Mouse (Mus musculus): Measurements from ENCODE around the gene Ucp1.
A peak's percentile ranks its signal among the peaks of the same experiment; 100 is the strongest.
"Not testable (repeated sequence)": the region's sequence is repeated elsewhere in the genome, so short reads cannot be mapped to it uniquely, and the experiment has no call there.

Ucp1 gene

GRCm38 (mm10) chr8:83290176-83290575 is at the start of gene Ucp1:
Gene Ucp1, plus strand, starts transcription at chr8:83290352.
- no peak for DNase-seq (ENCODE audit: low read depth)

- DNase-seq (ENCODE audit: low read depth) = no peak
Observed at GRCm38 (mm10) chr8:83244151-83244550, 46.0 kb upstream of the Ucp1 start.

DNA sequence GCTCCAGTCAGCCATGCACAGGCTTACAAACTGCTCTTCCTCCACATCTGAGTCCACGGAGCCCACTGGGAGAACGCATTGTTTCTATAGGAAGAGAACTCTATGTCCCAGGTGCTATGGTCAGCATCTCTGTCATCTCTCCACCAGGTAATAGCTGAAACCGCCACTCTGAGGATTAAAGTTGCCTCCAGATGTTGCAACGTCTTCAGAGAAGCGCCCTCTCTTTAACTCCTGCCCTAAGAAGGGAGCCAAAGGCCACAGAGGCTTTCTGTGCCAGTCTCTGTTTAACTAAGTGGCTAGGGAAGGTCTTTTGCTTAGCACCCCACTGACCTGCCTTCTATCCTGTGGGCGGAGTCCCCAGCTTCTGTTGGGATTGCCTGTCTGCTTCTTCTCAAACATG is 39.3 kb upstream of the Ucp1 start:
- DNase-seq (ENCODE audit: low read depth) = no peak

- DNase-seq (ENCODE audit: low read depth) = no peak
Observed at GRCm38 (mm10) chr8:83251362-83252246, 38.5 kb upstream of the Ucp1 start.

DNA sequence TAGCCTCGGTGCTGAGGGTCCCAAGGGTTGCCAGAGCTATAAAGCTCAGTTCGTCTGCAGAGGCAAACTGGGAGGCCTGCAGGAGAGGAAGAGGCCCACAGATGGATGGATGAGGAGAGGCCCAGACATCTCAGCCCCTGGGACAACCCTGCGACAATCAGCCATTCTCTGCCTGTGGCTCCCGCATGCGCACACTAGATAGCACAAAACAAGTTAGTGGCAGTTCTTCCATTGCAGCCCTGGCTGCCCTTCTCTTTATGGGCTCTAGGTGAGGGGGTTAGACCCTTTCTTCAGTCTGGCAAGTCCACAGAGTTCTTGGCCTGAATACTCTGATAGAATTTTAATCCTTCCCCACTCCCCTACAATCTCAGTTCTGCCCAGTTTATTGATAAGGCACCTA is 37.4 kb upstream of the Ucp1 start:
- no peak for DNase-seq (ENCODE audit: low read depth)

GRCm38 (mm10) chr8:83257631-83258030 is 32.5 kb upstream of the Ucp1 start:
- no peak for DNase-seq (ENCODE audit: low read depth)

- peak; percentile 41 for DNase-seq (ENCODE audit: low read depth)
Observed at GRCm38 (mm10) chr8:83260418-83261215, 29.5 kb upstream of the Ucp1 start.

GRCm38 (mm10) chr8:83271172-83271571 is 19.0 kb upstream of the Ucp1 start:
- no peak for DNase-seq (ENCODE audit: low read depth)

DNA sequence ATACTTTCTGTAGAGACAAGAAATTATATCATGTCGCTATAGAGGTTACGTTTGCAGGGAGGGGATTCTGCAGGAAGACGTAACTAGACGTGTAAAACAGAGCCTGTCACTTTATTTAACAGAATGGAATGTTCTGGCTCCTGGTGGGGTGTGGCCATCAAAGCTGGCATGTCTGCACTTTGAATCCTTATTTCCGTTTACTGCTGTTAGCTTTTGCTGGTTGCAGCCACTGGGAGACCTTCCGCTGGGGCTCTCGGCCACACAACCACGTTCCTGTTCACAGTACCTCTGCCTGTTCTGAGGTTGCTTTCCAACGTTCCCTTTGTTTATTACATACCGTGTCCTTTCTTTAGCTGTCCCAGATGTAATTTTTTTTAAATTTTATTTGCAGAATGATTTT is 17.7 kb upstream of the Ucp1 start:
- DNase-seq (ENCODE audit: low read depth) = no peak

GRCm38 (mm10) chr8:83274470-83274869 is 15.7 kb upstream of the Ucp1 start:
- DNase-seq (ENCODE audit: low read depth) = no peak

DNA sequence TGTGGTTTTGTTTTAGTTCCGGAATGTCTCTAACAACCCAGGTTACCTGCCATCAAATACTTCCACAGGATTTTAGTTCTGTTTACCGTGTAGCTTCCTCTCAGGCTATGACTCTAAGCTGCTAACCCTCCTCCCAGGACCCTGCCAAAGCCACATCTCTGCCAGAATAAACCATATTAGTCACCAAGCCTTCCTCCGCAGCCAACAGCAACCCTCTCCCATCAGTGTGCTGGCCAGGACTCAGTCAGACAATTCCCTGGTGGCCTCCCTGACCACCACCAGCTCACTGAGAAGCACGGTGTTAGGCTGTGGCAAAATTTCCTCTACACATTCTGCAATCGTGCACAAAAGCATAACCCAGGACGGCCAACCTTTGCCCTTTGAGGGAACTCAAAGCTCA is 11.7 kb upstream of the Ucp1 start:
- no peak for DNase-seq (ENCODE audit: low read depth)

DNA sequence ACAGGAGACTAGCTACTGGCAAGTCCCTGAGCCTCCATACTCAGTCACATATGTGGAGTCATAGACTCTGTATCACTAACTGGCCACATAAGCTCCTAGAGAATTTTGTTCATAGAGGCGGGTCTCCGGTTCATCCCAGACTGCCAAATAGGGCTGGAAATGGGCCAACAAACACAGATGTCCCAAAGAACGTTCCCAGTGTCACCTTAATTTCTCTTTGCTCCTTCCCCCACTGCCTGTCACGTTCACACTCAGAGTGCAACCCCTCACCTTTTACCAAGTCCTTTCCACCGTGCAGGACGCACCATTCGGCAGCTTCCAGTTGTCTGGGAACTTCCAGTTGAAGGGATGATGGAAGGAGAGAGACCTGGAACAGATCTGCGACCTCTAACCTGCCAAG is 4.8 kb upstream of the Ucp1 start:
- DNase-seq (ENCODE audit: low read depth) = no peak

- no peak for DNase-seq (ENCODE audit: low read depth)
Observed at GRCm38 (mm10) chr8:83297375-83297774, 7.2 kb downstream of the Ucp1 start.

GRCm38 (mm10) chr8:83300135-83300534 is 10.0 kb downstream of the Ucp1 start:
- DNase-seq (ENCODE audit: low read depth) = peak; percentile 3

- no peak for DNase-seq (ENCODE audit: low read depth)
Observed at GRCm38 (mm10) chr8:83304946-83305345, 14.8 kb downstream of the Ucp1 start.

DNA sequence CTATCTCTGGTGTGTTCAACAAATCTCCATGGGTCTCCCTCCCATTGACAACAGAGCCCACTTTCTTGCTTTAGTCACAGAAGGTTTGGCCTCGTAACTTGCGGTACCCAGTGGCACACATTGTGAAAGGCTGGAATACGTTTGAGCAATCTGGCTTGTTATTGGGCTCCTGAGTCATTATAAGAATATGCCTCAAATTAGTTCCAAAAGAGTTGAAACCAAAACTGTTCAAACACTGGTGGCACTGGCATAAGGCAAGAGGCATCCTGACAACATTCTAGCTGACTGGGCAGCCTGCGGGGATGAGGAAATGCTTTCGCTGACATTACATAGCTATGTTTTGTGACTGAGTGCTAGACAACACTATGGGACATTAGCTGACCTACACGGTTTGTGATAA is 19.7 kb downstream of the Ucp1 start:
- no peak for DNase-seq (ENCODE audit: low read depth)

- not testable (repeated sequence) for DNase-seq (ENCODE audit: low read depth)
Observed at GRCm38 (mm10) chr8:83315084-83315483, 24.9 kb downstream of the Ucp1 start.

DNA sequence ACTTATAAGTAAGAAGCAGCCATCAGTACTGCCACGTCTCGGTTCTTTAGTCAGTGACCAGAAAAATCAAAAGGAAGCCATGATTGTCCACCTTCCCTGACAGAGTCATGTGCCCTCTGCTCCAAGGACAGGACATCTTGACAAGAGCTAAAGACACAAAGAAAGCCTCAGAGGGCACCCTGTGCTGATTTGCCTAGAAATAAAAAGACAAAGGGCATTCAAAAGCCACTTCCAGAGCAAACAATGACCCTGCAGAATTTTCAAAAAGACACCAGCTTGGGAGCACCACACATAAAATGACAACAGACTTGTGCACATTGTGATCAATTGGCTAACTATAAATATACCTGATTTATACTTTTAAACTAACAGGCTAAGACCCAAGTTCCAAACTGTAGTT is 25.5 kb downstream of the Ucp1 start:
- DNase-seq (ENCODE audit: low read depth) = no peak

DNA sequence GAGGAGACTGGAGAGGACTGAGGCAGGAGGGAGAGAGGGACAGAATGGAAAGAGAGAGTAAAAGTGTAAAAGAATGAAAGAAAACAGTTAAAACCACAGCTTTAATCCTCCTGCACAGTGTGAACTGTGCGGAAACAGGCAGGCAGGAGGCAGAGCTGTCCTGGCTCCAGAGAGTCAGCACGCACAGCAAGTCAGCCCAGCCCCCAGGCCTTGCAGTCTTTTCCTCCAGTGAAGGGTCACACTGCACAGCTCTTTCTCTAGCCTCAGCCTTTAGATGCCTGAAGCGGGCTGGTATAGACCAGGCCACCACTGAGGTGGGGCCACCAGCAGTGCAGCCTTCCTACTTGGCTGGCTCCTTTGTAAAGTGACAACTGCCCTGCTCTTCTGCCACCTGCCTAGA is 30.4 kb downstream of the Ucp1 start:
- DNase-seq (ENCODE audit: low read depth) = no peak

DNA sequence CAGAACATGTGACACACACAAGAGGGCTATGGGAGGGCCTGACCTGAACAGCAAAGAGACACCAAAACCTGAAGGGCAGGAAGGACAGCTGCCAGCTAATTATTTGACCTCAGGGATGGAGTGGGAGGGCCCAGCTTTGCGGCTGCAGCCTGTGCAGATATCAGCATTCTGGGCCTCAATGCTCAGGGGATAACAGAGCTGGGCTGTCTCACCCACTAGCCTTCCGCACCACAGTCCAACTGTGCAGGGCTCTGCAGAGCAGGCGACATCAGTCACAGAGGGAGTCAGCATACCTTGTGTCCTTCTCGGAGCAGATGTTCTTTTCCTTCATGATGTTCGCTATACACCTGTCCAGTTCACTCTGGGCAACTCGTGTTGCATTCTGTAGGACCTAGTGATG is 32.2 kb downstream of the Ucp1 start:
- DNase-seq (ENCODE audit: low read depth) = no peak

- DNase-seq (ENCODE audit: low read depth) = peak; percentile 15
Observed at GRCm38 (mm10) chr8:83323056-83323455, 32.9 kb downstream of the Ucp1 start.

DNA sequence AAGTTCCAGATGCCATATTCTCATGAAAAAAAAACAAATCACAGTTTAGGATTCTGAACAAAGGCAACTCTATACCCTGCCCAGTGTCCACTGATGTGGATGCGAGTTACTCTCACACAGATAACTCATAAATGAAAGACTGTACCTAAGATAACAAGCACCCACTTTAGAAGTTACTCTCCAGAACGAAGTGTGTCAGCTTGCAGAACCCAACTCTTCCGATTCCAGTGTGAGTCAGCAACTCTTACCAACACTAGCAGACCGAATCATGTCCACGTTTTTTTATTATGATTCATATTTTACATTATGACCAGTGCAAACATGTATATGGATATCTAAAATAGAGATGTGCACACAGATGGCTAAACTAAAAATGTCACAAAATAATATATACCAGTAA is 37.7 kb downstream of the Ucp1 start:
- DNase-seq (ENCODE audit: low read depth) = no peak

DNA sequence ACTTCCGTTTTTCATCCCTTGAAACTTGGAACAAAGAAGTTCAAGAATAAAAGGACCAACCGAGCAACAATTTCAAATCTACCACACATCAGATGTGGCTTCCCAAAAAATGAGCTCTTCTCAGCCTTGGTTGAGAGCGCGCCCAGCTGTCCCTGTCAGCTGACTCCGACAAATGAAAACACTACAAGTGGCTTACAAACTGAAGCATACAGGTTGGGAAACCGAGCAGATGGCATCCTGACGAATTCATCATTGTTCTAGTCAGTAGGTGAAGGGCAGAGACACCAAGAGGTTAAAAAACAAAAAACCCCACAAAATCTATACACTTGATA is 41.4 kb downstream of the Ucp1 start:
- DNase-seq (ENCODE audit: low read depth) = no peak

All from c-Kit-positive CD71-positive TER-119-negative erythroid progenitor cells, embryonic 14.5 days (primary cell).